Mouse (Mus musculus) small intestine, adult 2 months (tissue): Measurements from ENCODE around the gene Gimap9.

Experiments used
- CTCF ChIP-seq: fragments of 200-500 bp; IDR thresholded peaks from 2 replicates; pipeline ENCODE4 v1.5.1; 2012; ENCODE audit warnings: low read depth, mild to moderate bottlenecking, control low read depth, inconsistent platforms, low read length, moderate library complexity, mixed read lengths; ENCODE audit not compliant: insufficient replicate concordance, insufficient read length; ENCODE audit errors: extremely low read depth
- POLR2A ChIP-seq: fragments of 200-500 bp; IDR thresholded peaks from 2 replicates; pipeline ENCODE4 v1.6.1; 2012; ENCODE audit warnings: low read depth, mild to moderate bottlenecking, control low read depth, inconsistent platforms, low read length, moderate library complexity

DNA sequence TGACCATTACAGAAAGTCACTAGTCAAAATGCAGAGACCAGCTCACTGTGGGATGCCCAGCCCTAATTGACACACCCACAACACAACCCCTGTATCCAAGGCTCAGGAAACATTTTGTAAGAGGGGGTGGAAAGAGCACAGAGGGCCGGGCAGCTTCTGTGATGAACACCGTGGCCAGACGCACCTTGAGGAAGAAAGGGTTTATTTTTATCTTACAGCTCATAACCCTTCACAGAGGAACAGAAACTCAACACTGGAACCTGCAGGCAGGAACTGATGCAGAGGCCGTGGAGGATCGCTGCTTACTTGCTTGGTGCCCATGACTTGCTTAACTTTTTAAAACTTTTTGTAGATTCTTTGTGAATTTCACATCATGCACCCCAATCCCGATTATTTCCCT is 17.0 kb downstream of the Gimap9 start:
- no peak for TF ChIP-seq CTCF
- peak; percentile 30; the same call in 1 of the 2 replicates for TF ChIP-seq POLR2A
